Mouse (Mus musculus) erythroblast, embryonic 14.5 days (primary cell): ENCODE data around the gene Hspa12a. TPM values are rescaled to one million over a fixed set of nuclear protein-coding genes. Genes with fewer than 3 reads are reported as not detected.
"Not testable (repeated sequence)": the region's sequence is repeated elsewhere in the genome, so short reads cannot be mapped to it uniquely, and the experiment has no call there.

Experiments used
- H3K27me3 ChIP-seq: 2 replicates; pipeline ENCODE4 v1.6.1; 2012; ENCODE audit warnings: inconsistent platforms; ENCODE audit not compliant: control insufficient read depth
- H3K36me3 ChIP-seq: 2 replicates; pipeline ENCODE4 v1.6.1; 2012; ENCODE audit warnings: mild to moderate bottlenecking, inconsistent platforms; ENCODE audit not compliant: control insufficient read depth
- H3K4me1 ChIP-seq: 2 replicates; pipeline ENCODE4 v1.6.1; 2012; ENCODE audit warnings: inconsistent platforms; ENCODE audit not compliant: control insufficient read depth
- H3K4me3 ChIP-seq: replicated peaks from 2 replicates; pipeline ENCODE3; 2012; ENCODE audit warnings: moderate library complexity, mild to moderate bottlenecking, inconsistent platforms
- H3K9me3 ChIP-seq: 2 replicates; pipeline ENCODE4 v1.6.1; 2012; ENCODE audit warnings: low read length, inconsistent platforms, mixed read lengths; ENCODE audit not compliant: control insufficient read depth
- GATA1 ChIP-seq: IDR thresholded peaks from 2 replicates; pipeline ENCODE4 v1.6.1; 2012; ENCODE audit warnings: low read length, inconsistent platforms, mixed read lengths
- TAL1 ChIP-seq: IDR thresholded peaks from 3 replicates; pipeline ENCODE4 v1.6.1; 2012; ENCODE audit warnings: low read length, inconsistent platforms, mixed read lengths
- polyA plus RNA-seq: library from polyadenylated mRNA; stranded (reverse); fragments of >175 nt; gene quantifications from 2 replicates; pipeline ENCODE4 v1.2.3, GENCODE M21; 2012

The Hspa12a gene
- polyA plus RNA-seq, 1 experiment: not detected

DNA sequence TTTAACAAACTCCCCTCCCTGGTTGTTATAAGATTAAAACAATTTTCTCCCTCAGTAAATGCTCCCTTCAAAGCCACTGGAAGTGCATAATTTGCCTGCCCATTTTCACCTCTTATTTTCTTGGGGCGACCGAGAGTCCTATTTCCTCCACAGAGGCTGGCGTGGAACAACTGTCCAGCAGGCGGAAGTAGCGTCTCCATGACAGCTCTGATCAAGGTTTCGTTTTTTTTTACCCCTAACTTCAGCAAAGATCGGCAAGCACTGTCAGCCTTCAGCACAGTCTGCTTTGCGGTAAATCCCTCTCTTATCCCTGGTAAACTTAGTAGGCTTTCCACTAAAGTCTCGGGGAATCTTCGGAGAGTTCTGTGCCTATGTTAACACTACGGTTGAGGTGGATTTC, 24.9 kb downstream of the Hspa12a start:
- Histone ChIP-seq H3K4me1 (no peaks in the 10 kb centered on the region), H3K27me3 (no peaks in the 10 kb centered on the region), H3K9me3 (no peaks in the 10 kb centered on the region; the same call in 1 of the 2 replicates), H3K36me3 (no peaks in the 10 kb centered on the region), H3K4me3 (no peak overlapping the region)
- TF ChIP-seq TAL1 (no peak), GATA1 (no peak)

DNA sequence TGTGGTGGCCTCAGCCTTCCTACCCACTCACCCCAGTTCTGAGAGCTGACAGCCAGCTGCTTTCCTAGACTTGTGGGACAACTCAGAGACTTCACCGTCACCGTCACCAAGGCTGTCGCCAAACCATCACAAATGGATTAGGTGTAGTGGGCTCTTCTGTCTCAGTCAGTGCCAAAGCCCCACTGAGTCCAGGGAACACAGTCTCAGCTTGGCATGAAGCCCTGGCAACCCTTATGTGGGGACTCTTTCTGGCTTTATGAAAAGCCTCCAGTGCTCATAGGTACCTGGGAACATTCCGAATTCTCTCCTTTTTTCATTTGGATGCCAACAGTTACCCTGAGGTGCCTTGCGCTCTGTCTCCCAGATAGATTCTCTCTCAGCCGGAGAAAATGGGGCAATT, 30.2 kb downstream of the Hspa12a start:
- Histone ChIP-seq H3K27me3 (no peaks in the 10 kb centered on the region), H3K4me3 (no peak overlapping the region), H3K9me3 (no peaks in the 10 kb centered on the region), H3K36me3 (no peaks in the 10 kb centered on the region), H3K4me1 (no peaks in the 10 kb centered on the region)
- TF ChIP-seq GATA1 (no peak), TAL1 (no peak)

DNA sequence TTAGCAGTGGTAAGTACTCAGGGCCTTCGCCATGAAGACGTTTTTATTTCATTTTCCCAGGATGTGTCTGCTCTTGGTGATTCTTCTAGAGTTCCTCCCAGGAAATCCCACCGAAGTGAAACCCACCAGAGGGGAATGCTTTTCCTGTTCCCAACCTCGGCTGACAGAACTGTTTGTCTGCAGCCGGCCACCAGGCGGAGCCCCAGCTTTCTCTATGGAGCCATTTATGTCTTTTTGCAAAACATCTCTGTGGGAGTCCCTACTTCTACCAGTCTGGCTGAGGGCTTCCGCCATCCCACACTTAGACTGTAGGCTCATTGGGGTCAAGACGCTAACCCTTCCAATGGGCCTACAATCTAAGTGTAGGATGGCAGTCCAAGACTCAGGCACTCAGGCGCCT, 32.1 kb downstream of the Hspa12a start:
- TF ChIP-seq TAL1 (no peak), GATA1 (no peak)
- no peak overlapping the region for H3K4me3 ChIP-seq
- H3K27me3 ChIP-seq: no peaks in the 10 kb centered on the region
- no peaks in the 10 kb centered on the region for H3K36me3 ChIP-seq
- no peaks in the 10 kb centered on the region for H3K9me3 ChIP-seq
- H3K4me1 ChIP-seq: no peaks in the 10 kb centered on the region

DNA sequence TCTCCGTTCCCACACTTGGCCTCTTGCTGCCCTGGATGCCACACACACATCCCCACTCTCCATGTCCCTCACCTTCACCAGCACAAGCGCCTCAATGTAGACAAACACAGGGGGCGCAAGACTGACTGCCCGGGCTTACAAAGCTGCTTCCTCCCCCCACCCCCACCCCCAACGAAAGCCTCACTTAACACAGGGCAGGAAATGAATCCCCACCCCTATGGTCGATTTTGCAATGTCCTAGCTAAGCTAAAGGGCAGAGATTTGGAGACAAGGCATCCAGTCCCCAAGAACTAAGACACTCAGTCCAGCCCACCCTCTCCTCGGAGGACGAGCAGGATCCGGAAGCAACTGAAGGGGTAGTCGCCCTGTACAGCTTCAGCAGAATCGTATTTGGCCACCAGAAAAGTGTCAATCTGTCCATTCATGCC, 32.5 kb downstream of the Hspa12a start:
- H3K27me3 ChIP-seq: no peaks in the 10 kb centered on the region
- no peaks in the 10 kb centered on the region for H3K36me3 ChIP-seq
- H3K4me3 ChIP-seq: no peak overlapping the region
- TF ChIP-seq TAL1: no peak
- H3K4me1 ChIP-seq: no peaks in the 10 kb centered on the region
- H3K9me3 ChIP-seq: no peaks in the 10 kb centered on the region

DNA sequence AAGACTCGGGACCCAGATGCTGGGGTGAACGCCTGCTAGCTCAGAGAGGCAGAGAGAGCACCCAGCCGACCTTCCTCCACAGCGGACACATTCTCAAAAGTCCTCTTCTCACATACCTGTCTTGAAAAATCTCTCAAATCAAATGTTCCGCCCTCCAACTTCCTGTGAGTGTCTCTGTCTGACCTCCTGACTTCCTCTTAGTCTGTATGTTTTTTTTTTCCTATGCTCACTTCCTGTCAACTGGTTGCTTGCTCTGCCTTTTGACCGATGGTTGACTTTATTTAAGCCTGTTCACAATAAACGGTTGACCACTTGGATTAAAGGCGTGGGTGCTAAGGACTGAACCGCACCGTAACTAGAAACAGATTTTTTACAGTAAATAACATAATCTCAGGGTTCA, 35.4 kb downstream of the Hspa12a start:
- H3K4me1 ChIP-seq: no peaks in the 10 kb centered on the region
- TF ChIP-seq GATA1 (no peak), TAL1 (no peak)
- no peaks in the 10 kb centered on the region for H3K27me3 ChIP-seq
- H3K36me3 ChIP-seq: no peaks in the 10 kb centered on the region
- H3K9me3 ChIP-seq: no peaks in the 10 kb centered on the region
- no peak overlapping the region for H3K4me3 ChIP-seq

DNA sequence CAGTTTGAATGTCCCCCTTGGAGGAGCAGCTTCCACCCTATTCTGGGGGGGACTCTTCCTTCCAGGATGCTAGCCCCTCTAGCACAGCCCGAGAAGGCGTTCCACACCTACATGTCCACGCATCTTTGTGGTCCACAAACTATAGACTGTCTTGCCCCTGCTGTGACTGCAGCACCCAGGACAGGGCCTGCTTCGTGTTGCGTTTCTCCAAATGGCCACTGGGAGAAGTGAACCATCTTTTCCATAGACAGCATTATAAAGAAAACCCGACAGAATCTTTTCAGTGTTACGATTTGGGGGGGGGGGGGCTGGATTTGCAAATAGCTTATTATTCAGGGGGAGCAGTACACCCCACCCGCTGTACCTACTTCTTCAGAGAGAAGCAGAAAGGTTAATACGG, 36.8 kb downstream of the Hspa12a start:
- Histone ChIP-seq H3K36me3 (no peaks in the 10 kb centered on the region), H3K27me3 (no peaks in the 10 kb centered on the region), H3K9me3 (no peaks in the 10 kb centered on the region), H3K4me1 (no peaks in the 10 kb centered on the region), H3K4me3 (no peak overlapping the region)
- TF ChIP-seq GATA1: no peak
- TF ChIP-seq TAL1: no peak

DNA sequence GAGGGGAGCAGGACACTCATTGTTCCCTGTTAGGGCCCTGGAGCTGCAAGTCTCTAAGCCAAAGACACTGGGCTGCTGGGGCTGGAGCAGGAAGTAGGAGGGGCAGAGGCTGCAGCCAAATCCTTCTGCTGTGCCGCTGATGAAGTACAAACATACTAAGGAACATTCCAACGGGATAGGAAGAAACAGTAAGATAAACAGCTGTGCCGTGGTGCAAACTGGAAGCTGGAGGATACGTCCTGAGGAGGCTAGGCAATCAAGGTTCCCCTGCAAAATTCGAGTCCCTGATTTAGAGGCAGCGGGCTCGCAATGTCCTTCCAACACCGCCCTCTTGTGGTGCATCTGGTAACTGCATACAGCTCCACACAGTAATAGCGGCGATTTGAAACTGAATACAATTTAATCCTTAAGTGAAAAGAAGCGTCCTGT, 39.5 kb downstream of the Hspa12a start:
- H3K4me1 ChIP-seq: no peaks in the 10 kb centered on the region
- H3K27me3 ChIP-seq: no peaks in the 10 kb centered on the region
- no peak overlapping the region for H3K4me3 ChIP-seq
- no peaks in the 10 kb centered on the region for H3K36me3 ChIP-seq
- H3K9me3 ChIP-seq: no peaks in the 10 kb centered on the region; the same call in 1 of the 2 replicates
- TF ChIP-seq GATA1 (no peak), TAL1 (no peak)

DNA sequence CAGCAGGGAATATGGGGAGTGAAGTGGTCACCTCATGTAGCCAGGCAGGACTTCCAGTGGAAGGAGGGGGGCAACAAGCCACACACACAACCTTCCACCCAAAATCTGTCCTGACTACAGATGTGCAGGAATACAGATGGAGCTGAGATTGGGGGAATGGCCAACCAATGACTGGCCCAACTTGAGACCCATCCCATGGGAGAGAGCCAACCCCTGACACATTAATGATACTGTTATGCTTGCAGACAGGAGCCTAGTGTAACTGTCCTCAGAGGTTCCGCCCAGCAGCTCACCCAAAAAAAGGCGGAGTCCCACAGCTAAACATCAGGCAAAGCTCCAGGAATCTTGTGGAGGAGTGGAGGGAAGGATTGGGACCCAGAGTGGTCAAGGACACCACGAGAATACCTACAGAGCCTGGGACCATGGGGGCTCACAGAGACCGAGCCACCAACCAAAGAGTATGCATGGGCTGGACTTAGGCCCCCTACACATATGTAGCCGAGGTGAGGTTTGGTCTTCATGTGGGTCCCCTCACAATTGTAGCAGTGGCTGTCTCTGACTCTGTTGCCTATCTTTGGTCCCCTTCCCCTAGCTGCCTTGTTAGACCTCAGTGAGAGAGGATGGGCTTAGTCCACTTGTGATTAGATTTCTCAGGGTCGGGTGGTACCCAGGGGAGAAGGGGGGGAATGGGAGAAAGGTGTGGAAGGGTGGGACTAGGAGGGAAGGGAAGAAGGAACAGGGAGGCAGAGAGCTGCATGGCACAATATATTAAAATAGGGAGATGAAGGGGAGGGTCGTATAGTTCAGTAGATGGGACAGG, 40.2 kb downstream of the Hspa12a start:
- Histone ChIP-seq H3K4me1 (no peaks in the 10 kb centered on the region), H3K36me3 (no peaks in the 10 kb centered on the region), H3K4me3 (no peak overlapping the region), H3K9me3 (no peaks in the 10 kb centered on the region; the same call in 1 of the 2 replicates), H3K27me3 (no peaks in the 10 kb centered on the region)
- TF ChIP-seq TAL1 (no peak), GATA1 (no peak)

DNA sequence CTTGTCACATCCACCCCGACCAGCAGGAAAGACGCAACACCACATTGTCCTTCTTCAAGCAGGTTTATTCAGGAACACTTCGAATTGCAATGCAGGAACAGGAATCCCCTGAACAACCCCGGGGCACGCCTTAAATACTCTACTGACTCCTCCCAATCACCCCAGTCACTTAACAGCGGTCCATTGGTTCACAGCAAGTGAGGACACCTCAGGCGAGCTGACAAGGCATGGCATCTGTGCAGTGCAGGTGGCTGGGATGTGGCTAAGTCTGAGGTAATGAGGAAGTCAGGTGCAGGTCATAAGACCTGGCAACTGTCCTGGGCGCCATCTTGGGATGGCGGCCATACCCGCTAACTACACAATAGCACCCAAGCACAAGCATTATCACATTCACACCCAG, 43.0 kb downstream of the Hspa12a start:
- not testable (repeated sequence) for H3K4me3 ChIP-seq, H3K36me3 ChIP-seq, H3K27me3 ChIP-seq, H3K4me1 ChIP-seq
- H3K9me3 ChIP-seq: peaks cover 13% of the 10 kb centered on the region

DNA sequence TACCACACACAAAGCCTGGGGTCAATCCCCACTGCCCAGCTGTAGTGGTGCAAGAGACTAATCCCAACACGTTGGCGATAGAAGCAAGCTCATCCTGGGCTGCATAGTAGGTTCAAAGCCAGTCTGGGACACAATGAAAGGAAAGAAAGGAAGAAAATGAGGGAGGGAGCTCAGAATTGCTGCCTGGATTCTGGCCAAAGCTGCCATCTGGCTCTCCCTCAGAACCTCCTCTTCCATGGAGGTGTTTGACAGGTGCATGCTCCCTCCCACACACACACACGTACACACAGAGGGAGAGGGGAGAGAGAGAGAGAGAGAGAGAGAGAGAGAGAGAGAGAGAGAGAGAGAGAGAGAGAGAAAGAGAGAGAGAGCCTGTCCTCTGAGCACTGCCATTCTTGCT, 47.2 kb downstream of the Hspa12a start:
- Histone ChIP-seq H3K4me1 (no peaks in the 10 kb centered on the region), H3K27me3 (no peaks in the 10 kb centered on the region), H3K36me3 (no peaks in the 10 kb centered on the region), H3K9me3 (peaks cover 17% of the 10 kb centered on the region), H3K4me3 (no peak overlapping the region)
- TF ChIP-seq GATA1: no peak
- no peak for TF ChIP-seq TAL1
